Mouse (Mus musculus) C2C12 (cell line): ENCODE measurements around the gene Gm5269. TPM values are rescaled to one million over a fixed set of nuclear protein-coding genes. Genes with fewer than 3 reads are reported as not detected.
A peak's percentile ranks its signal among the peaks of the same experiment; 100 is the strongest.

Source experiments
- H3K27me3 ChIP-seq: one replicate; pipeline ENCODE4 v1.6.1; 2011; ENCODE audit not compliant: control insufficient read depth, insufficient read depth, insufficient read length
- H3K36me3 ChIP-seq: one replicate; pipeline ENCODE4 v1.6.1; 2011; ENCODE audit not compliant: control insufficient read depth, insufficient read depth
- H3K4me3 ChIP-seq: one replicate; pipeline ENCODE4 v1.5.1; 2011; ENCODE audit warnings: mild to moderate bottlenecking, control low read depth; ENCODE audit not compliant: poor library complexity, insufficient read depth, severe bottlenecking
- H3K79me2 ChIP-seq: one replicate; pipeline ENCODE4 v1.6.1; 2011; ENCODE audit not compliant: control insufficient read depth, insufficient read depth
- H3K79me3 ChIP-seq: one replicate; pipeline ENCODE4 v1.6.1; 2011; ENCODE audit warnings: low read depth, control low read depth
- H3ac ChIP-seq: one replicate; pipeline ENCODE3; 2011; ENCODE audit warnings: low read depth; ENCODE audit not compliant: control insufficient read depth, insufficient read length
- CEBPB ChIP-seq: IDR thresholded peaks from one replicate; pipeline ENCODE4 v1.6.1; 2011; ENCODE audit warnings: low read depth, mild to moderate bottlenecking, control low read depth, moderate library complexity
- CTCF ChIP-seq: IDR thresholded peaks from one replicate; pipeline ENCODE4 v1.5.1; 2011; ENCODE audit not compliant: control insufficient read depth, insufficient read depth, insufficient read length
- FOSL1 ChIP-seq: IDR thresholded peaks from one replicate; pipeline ENCODE4 v1.8.0; 2011; ENCODE audit warnings: mild to moderate bottlenecking, low read length; ENCODE audit not compliant: poor library complexity, insufficient read depth, severe bottlenecking
- MAX ChIP-seq: IDR thresholded peaks from one replicate; pipeline ENCODE4 v1.6.1; 2011; ENCODE audit warnings: mild to moderate bottlenecking, control low read depth
- MYOD1 ChIP-seq: IDR thresholded peaks from one replicate; pipeline ENCODE4 v1.6.1; 2011; ENCODE audit warnings: low read depth; ENCODE audit not compliant: control insufficient read depth, insufficient read length
- MYOG ChIP-seq: IDR thresholded peaks from one replicate; pipeline ENCODE4 v1.6.1; 2011; ENCODE audit not compliant: control insufficient read depth, insufficient read length; ENCODE audit errors: extremely low read depth
- USF1 ChIP-seq: IDR thresholded peaks from one replicate; pipeline ENCODE4 v1.6.1; 2011; ENCODE audit warnings: low read depth, mild to moderate bottlenecking, control low read depth, moderate library complexity
- long read RNA-seq, 2 experiments: library from polyadenylated mRNA; unstranded; transcript quantifications; one replicate each; pipeline ENCODE4 v2.0.0; 2019 to 2020
- polyA plus RNA-seq: library from polyadenylated mRNA; unstranded; fragments of >200 nt; fragmentation: generic; extraction: Trizol; gene quantifications from one replicate; pipeline ENCODE4 v1.2.1, GENCODE M21; 2012; ENCODE audit warnings: missing spikeins

The Gm5269 gene
- not detected for polyA plus RNA-seq
- long read RNA-seq, experiment 1: 0 reads
- long read RNA-seq, experiment 2: 0 reads

- H3K36me3 ChIP-seq: no peaks in the 10 kb centered on the region
- no peaks in the 10 kb centered on the region for H3K27me3 ChIP-seq
- no peak within 1 kb of the TSS for H3ac ChIP-seq
- TF ChIP-seq MYOD1: no peak
- no peak for TF ChIP-seq USF1
- no peak for TF ChIP-seq FOSL1
- no peak for TF ChIP-seq MAX
- TF ChIP-seq MYOG: no peak
- H3K4me3 ChIP-seq: no peak within 1 kb of the TSS
- no peaks in the 10 kb centered on the region for H3K79me2 ChIP-seq
- no peaks in the 10 kb centered on the region for H3K79me3 ChIP-seq
Observed at GRCm38 (mm10) chr1:45890173-45890572, at the start of gene Gm5269. Gene Gm5269, minus strand, starts transcription at chr1:45890273.

- H3K27me3 ChIP-seq: no peaks in the 10 kb centered on the region
- no peak overlapping the region for H3K4me3 ChIP-seq
- H3K79me2 ChIP-seq: no peaks in the 10 kb centered on the region
- no peaks in the 10 kb centered on the region for H3K36me3 ChIP-seq
- no peak overlapping the region for H3ac ChIP-seq
- no peaks in the 10 kb centered on the region for H3K79me3 ChIP-seq
- TF ChIP-seq CTCF: peak; percentile 8
- no peak for TF ChIP-seq MYOG
Observed at GRCm38 (mm10) chr1:45931127-45931526, 41.1 kb upstream of the Gm5269 start.

- TF ChIP-seq USF1 (no peak), MYOD1 (no peak), CEBPB (no peak), MAX (no peak), MYOG (no peak), FOSL1 (no peak), CTCF (no peak)
- Histone ChIP-seq H3ac (no peak overlapping the region), H3K79me2 (no peaks in the 10 kb centered on the region), H3K79me3 (no peaks in the 10 kb centered on the region), H3K36me3 (no peaks in the 10 kb centered on the region), H3K4me3 (no peak overlapping the region), H3K27me3 (no peaks in the 10 kb centered on the region)
Observed at GRCm38 (mm10) chr1:45926911-45927310, 36.8 kb upstream of the Gm5269 start.

- Histone ChIP-seq H3K27me3 (no peaks in the 10 kb centered on the region), H3ac (no peak within 1 kb of the TSS), H3K36me3 (no peaks in the 10 kb centered on the region), H3K79me2 (no peaks in the 10 kb centered on the region), H3K4me3 (peak within 1 kb of the TSS; percentile 34), H3K79me3 (no peaks in the 10 kb centered on the region)
- TF ChIP-seq FOSL1: no peak
- TF ChIP-seq CTCF: no peak
- no peak for TF ChIP-seq MAX
- no peak for TF ChIP-seq CEBPB
- no peak for TF ChIP-seq MYOG
- TF ChIP-seq USF1: no peak
- TF ChIP-seq MYOD1: no peak
Observed at GRCm38 (mm10) chr1:45926393-45926763, 36.3 kb upstream of the Gm5269 start, which contains the start of gene Slc40a1. Gene Slc40a1, minus strand, starts transcription at chr1:45926523.

GRCm38 (mm10) chr1:45925500-45926392, 35.7 kb upstream of the Gm5269 start:
- no peaks in the 10 kb centered on the region for H3K79me3 ChIP-seq
- no peak for TF ChIP-seq MAX
- no peak for TF ChIP-seq USF1
- TF ChIP-seq CTCF: no peak
- TF ChIP-seq FOSL1: no peak
- no peak for TF ChIP-seq MYOG
- TF ChIP-seq MYOD1: no peak
- no peak for TF ChIP-seq CEBPB

GRCm38 (mm10) chr1:45925131-45925499, 35.0 kb upstream of the Gm5269 start:
- no peaks in the 10 kb centered on the region for H3K79me3 ChIP-seq
- no peaks in the 10 kb centered on the region for H3K79me2 ChIP-seq
- peak overlapping the region; percentile 34 for H3K4me3 ChIP-seq
- no peaks in the 10 kb centered on the region for H3K36me3 ChIP-seq
- H3ac ChIP-seq: no peak overlapping the region
- H3K27me3 ChIP-seq: no peaks in the 10 kb centered on the region
- no peak for TF ChIP-seq FOSL1
- no peak for TF ChIP-seq USF1
- no peak for TF ChIP-seq CEBPB
- TF ChIP-seq MAX: no peak
- no peak for TF ChIP-seq MYOG
- no peak for TF ChIP-seq CTCF
- TF ChIP-seq MYOD1: no peak

More at GRCm38 (mm10) chr1:45925500-45926392, 35.7 kb upstream of the Gm5269 start:
- Histone ChIP-seq H3K27me3 (no peaks in the 10 kb centered on the region), H3ac (no peak overlapping the region), H3K36me3 (no peaks in the 10 kb centered on the region), H3K4me3 (peak overlapping the region; percentile 34), H3K79me2 (no peaks in the 10 kb centered on the region)
